Mouse (Mus musculus) spleen, adult 2 months (tissue): ENCODE data around the gene Tm4sf5.

ENCODE experiments used
- CTCF ChIP-seq: fragments of 200-500 bp; IDR thresholded peaks from 2 replicates; pipeline ENCODE4 v1.5.1; 2011; ENCODE audit warnings: mild to moderate bottlenecking, inconsistent platforms; ENCODE audit not compliant: insufficient read depth, insufficient read length, insufficient replicate concordance; ENCODE audit errors: extremely low read depth
- POLR2A ChIP-seq: fragments of 200-500 bp; IDR thresholded peaks from 2 replicates; pipeline ENCODE4 v1.6.1; 2011; ENCODE audit warnings: low read depth, low read length, inconsistent platforms

GRCm38 (mm10) chr11:70524782-70525181 lies 19.7 kb downstream of the Tm4sf5 start:
- no peak for TF ChIP-seq CTCF
- no peak for TF ChIP-seq POLR2A
